Mouse (Mus musculus) erythroblast, adult 5-6 weeks (primary cell): ENCODE measurements around the gene Smtn. TPM values are rescaled to one million over a fixed set of nuclear protein-coding genes. Genes with fewer than 3 reads are reported as not detected.
A peak's percentile ranks its signal among the peaks of the same experiment; 100 is the strongest.

ENCODE experiments used
- ATAC-seq: replicated peaks from 2 replicates; pipeline ENCODE4 v1.8.0; 2016; ENCODE audit warnings: moderate number of reproducible peaks, mild to moderate bottlenecking, moderate TSS enrichment, inconsistent platforms; ENCODE audit not compliant: poor library complexity, low FRiP score, severe bottlenecking
- total RNA-seq, 2 experiments: library from RNA; stranded (forward) in 1 of 2; stranded (reverse) in 1 of 2; fragments of 150-400 nt in 1 of 2; fragments of 200-764, 138-1000 nt in 1 of 2; gene quantifications; 2 replicates each; pipeline versions ENCODE4 v1.2.3 to v1.2.4; 2015 to 2017; ENCODE audit warnings: low replicate concordance in 2 of 2

Gene Smtn
- total RNA-seq, 2 experiments from 2014 or later = 2.7 to 13.6 TPM

DNA sequence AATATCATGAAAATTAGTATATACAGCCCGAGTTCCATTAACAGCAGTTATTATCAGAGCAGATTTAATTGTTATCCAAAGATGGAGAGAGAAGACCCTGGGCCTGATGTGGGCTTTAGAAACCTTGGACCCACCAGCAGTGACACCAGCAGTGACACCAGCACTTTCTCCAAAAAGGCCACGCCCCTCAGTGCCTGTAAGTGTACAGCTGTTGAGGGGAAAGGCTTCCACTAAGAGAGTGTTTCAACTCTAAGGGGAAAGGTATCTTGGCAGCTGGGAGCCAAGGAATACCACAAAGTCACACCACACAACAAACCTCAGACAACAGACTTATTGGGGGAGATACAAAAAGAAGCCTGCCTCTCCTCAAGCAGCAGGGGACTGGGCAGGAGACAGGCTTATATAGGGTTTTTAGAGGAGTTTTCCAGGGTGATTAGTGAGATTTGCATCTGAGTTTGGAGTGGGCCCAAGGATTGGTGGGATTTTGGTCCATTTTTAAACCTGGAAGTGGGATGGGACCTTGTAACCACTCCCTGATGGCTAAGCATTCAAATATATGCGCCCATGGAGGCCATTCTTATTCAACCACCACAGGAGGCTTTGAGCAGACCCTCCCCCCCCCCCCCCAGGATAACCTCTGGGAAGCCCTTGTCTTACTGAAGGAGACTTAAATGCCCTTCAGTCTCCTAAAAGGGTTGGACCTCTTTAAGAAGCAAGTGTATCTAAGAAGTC, 8.3 kb upstream of the Smtn start:
- ATAC-seq = no peak

DNA sequence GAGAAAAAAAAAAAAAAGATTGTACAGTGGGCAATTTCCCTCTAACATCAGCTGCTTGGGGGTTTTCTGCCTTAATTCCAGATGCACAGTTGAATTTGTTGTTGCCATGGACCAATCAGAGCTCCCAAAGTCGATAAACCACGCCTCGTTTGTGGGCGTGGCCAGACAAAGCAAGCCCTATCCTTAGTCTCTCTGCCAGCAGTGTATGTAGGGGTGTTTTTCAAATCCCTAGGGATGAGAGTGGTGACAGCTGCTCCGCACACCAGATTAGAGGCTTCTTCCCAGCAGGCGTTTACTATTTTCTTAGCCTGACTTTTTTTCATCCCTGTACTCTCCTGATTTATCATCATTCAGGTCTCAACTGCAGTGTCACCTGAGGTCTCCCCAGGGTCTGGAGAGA, 7.6 kb upstream of the Smtn start:
- no peak for ATAC-seq

DNA sequence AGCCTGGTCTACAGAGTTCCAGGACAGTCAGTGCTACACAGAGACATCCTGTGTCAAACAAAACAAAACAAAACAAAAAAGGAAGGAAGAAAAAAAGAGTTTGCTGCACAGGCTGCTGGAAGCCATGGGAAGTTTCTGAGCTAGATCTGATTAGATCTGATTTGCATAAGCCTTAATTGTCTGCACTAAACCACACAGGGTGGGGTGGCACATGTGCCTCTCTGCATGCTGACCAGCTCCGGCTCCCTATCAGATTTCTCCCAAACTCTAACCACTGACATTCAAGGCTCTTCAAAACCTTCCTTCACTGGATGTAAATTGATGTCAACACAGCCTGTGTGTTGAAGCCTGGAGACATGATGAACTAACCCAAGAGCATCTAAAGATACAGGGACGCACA, 6.6 kb upstream of the Smtn start:
- ATAC-seq = no peak

DNA sequence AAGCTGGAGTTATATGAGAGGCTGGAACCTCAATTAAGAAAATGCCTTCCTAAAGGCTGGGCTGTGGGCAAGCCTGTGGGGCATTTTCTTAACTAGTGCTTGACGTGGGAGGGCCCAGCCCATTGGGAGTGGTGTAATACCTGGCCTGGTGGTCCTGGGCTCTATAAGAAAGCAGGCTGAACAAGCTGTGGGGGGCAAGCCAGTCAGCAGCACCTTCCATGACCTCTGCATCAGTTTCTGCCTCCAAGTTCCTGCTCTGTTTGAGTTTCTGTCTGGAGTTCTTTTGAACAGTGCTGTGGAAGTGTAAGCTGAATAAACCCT, 5.8 kb upstream of the Smtn start:
- ATAC-seq = no peak

DNA sequence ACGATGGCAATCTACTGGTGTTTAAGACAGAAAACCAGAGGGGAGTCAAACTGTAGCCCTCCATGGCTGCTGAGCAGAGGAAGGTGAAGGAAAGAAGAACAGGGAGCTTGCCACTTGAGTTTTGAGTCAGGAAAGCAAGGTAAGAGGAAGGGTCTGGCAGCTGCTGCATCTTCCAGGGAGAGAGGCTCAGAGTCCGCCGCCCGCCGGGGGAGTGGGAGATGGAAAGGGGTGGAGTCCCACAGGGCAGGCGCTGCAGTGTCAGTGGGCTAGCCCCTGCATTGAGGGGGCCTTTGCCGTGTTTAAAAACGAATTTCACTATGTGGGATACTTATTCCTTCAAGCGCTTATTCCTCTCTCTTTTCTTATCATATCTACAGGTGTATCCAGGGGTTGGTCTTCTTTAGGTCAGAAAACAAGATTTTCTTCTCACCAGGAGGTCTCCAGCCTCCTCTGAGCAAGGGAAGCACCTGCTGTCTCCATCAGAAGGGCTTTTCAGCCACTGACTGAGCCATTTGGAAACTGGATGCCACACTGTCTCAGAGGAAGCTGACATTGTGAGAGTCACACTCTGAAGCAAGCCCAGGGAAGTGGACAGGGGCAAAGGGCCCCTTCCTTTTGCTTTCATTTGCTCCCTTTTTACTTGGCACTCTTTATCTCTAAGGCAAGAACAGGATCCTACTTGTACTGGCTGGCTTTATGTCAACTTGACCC, 5.3 kb upstream of the Smtn start:
- ATAC-seq = no peak

DNA sequence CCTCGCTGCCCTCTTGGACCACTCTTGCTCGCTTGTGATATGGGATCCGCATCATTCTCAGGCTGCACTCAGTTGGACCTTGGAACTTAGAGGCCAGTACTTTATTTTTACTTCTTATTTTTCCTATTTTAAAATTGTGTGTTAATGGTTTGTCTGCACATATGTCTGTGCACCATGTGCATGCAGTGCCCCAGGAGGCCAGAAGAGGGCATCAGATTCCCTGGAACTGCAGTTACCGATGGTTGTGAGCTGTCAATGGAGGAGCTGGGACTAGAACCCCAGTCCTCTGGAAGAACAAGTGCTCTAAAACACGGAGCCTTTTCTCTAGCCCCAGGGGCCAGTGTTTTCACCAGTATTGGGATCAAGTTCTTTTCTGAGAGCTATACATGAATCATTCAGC, 4.0 kb upstream of the Smtn start:
- ATAC-seq = no peak

DNA sequence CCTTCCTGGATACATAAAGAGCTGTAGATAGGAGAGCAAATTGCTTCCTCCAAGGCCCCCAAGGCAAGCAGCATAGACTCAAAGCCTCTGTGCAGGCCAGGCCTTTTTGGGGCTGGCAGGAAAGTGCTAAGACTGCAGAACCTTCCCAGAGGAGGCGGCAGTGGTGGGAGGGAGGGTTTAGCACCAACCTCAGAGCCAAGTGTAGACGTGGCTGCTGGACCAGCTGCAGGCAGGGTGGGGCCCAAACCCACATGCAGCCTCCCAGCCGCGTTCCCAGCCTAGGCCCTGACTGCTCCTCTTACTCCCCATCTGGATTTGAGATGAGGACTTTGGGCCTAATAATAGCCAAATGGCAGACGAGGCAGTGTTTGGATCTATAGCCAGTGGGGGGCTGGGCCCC, 2.6 kb upstream of the Smtn start:
- ATAC-seq = no peak

DNA sequence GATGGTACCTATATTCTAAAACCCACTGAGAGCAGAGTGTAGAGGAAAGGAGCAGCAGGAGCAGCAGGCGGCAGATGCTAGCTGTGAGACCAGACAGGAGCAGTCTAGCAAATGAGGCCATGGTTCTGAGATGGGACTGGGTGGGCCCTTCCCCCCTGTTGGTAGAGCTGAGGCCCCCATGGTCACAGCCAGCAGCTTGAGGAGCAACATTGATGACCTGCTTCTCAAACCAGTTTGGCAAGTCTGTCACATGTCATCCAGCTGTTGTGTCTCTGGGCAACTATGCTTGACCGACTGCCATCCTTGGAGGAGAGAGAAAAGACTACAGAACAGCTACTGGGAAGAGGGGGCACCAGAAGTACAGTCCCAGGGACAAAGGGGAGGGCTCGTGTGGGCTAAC, 1.5 kb upstream of the Smtn start:
- no peak for ATAC-seq

DNA sequence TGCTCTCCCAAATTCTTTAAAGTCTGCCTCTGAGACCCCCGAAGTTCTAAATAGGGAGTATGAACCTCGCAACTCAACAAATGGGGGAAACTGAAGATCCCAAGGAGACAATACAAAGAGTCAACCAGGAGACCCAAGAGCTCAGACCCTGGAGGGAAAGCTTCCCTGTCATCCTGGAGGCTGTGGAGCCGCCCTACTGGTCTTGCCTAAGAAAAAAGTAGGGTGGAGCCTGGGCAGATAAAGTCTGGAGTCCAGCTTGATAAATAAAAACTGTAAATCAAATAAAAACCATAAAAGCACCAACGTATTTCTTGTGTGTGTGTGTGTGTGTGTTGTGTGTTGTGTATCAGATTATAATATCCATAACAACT, 601 bp downstream of the Smtn start:
- no peak for ATAC-seq

DNA sequence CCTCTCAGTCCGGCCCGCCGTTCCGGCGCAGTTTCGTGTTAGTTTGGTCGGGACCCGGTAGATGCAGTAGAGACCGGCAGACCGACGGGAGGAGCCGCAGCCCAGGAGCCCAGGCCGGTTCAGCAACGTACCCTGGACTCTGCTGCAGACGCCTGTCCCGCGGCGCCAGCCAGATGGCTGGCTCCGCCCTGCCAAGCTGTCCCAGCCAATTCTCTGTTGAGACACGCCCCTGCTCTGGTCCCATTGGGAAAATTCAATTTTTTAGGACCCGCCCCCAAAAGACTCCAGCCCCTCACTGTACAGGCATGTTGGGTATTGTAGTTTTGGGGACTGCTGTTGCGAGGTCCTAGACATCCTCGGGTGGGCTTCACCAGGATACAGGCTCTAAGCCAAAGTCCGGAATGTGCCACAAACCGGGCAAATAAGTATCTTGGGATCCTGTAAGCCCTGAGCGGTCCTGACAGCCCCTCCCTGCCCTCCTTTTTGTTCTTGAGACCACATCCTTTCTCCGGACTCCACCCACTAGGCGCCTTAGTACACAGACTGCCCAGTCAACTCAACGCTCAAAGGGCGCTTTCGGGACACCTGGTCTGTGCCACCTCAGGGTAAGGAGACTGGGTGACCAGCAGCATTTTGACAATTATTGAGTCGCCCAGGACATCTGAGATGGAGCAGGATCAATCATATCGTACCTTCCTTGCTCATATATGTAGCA, 1.1 kb downstream of the Smtn start:
- ATAC-seq = peak; percentile 83

DNA sequence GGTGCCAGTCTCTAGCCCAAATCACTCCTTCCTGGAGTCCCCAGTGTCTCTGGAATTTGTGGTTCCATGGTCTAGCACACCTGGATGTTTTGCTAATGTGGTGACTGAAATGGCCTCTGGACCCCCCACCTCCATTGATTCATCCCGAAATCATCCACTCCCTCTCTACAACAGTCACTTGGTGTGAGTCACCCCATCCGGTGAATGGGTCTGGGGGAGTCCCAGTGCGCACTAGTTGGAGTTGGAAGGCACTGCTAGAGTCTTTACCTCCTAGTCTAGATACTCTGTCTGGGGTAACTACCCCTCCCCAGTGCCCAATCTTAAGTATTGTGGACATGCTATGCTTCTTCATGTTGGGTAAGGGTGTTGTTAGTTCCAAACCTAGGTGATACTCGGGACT, 2.1 kb downstream of the Smtn start:
- ATAC-seq = no peak

DNA sequence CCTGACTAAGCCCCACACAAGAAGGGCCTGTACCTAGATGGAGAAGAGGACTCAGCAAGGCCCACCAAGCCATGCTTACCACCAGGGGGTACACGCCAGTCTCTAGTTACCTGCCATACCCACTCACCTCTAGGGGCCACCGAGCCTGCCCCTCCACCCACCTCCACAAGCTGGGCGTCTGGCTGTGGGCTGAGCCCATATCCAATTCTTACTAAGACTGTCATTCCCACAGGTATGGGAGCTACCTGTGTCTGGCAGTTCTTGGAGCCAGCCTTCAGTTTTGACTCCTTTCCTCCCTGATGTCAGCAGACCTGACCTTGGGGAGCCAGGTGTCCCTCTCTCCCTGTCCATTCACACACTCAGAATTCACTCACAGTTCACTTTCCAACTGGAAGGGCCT, 2.7 kb downstream of the Smtn start:
- ATAC-seq = no peak

DNA sequence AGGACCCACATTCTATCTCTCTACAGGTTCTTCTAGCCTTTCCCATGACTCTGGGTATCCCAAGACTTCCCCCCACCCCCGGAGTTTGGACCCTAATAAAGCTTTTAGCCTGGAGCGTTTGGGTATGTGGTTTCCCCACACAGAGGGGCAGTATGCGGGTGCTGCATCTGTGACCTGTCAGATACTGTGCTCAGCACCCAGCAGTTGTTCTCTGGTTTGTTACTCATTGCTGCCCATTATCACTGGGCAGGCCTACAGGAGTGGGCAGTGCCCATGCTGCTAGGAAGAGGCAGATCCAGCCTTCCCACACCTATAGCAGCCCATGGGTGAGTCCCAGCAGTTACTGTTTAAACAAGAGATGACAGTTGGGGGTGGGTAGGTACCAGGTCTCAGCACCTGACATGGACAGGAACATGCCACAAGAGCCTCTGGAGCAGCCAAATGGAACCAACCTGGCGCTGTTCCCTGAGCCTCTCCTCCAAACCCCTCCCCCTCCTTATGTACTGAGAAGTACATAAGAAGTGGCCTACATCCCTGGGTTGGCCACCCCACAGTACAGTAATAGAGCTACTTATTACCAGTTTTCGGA, 3.6 kb downstream of the Smtn start:
- ATAC-seq = no peak

DNA sequence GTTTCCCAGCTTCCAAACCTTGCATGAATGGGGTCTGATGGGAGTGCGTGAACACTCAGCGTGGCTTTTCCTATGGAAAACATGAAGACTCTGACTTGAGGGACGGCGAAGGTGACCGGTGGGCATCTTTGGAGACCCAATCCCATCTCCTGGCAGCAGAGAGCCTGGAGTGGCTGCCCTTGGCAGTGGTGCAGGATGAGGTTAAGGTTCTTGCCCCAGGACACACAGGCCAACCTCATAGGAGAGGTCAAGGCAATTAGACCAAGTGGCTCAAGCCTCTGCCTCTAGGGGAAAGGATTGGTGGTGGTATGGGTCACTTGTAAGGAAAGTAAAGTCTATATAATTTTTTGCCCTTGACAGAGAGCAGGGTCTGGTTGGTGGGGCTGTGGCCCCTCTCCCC, 4.3 kb downstream of the Smtn start:
- ATAC-seq = no peak

DNA sequence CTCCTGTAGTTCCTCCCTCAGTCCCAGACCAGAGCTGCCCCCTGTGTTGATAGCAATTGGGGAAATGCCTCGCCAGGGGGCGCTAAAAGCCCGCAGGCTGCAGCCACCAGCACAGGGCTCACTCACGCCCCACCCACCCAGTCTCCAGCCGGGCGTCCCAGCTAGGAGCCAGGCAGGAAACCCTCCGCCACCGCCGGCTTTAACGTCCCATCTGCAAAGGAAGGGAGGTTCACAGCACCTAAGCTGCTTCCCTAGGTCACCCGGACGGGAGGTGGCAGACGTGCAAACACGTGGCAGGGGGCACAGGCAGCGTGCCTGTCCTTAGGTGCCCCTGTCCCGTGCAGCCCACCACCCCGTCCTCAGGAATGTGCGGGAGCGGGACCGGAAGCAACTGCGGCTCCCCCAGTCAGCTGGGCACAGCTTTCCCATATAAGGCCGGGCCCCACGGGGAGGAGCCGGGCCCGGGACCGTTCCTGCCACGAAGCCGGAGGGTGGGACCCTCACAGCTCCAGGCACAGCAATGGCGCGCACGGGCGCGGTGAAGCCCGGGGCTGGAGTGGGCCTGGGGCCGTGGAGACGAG, 4.9 kb downstream of the Smtn start:
- peak; percentile 69 for ATAC-seq

DNA sequence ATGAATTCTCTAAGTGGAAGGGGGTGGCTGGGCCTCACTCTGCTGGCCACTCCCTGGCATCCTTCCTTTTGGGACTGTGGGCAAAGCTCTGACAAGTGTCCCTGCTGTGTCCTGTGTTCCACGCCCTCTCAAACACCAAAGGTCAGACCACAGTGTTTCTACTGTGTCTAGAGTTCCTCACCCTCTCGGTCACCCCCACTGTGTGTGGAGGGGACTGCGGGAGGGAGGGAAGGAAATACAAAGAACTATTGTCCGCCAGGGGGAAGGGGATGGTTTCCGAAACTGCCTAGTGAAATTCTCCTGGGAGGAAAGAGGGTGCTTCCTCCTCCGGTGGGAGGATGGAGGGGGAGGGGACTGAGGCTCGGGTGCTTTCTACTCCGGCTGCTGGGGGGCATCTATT, 5.5 kb downstream of the Smtn start:
- no peak for ATAC-seq

DNA sequence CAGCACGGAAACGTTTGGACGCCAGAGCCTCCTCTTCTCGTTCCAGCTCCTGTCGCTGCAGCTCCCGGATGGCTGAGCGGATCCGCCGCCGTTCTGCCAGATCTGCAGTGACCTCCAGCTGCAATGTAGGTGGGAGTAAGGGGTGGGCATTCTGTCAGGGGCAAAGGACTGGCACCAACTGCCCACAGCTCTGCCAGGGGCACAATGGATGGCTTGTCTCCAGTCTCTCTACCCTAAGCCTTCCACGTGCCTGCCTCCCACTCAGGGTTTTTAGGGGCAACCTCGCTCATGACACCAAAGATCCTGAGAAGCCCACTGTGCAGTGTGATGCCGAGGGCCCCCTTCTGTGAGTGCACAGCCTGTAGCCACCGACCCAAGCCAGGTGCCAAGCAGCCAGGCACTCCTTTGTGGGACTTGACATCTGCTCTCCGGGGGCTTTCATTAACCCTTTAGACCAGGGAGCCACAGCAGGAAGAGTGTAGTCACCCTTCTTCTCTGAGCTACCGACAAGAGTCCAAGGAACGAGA, 6.9 kb downstream of the Smtn start:
- ATAC-seq = no peak

DNA sequence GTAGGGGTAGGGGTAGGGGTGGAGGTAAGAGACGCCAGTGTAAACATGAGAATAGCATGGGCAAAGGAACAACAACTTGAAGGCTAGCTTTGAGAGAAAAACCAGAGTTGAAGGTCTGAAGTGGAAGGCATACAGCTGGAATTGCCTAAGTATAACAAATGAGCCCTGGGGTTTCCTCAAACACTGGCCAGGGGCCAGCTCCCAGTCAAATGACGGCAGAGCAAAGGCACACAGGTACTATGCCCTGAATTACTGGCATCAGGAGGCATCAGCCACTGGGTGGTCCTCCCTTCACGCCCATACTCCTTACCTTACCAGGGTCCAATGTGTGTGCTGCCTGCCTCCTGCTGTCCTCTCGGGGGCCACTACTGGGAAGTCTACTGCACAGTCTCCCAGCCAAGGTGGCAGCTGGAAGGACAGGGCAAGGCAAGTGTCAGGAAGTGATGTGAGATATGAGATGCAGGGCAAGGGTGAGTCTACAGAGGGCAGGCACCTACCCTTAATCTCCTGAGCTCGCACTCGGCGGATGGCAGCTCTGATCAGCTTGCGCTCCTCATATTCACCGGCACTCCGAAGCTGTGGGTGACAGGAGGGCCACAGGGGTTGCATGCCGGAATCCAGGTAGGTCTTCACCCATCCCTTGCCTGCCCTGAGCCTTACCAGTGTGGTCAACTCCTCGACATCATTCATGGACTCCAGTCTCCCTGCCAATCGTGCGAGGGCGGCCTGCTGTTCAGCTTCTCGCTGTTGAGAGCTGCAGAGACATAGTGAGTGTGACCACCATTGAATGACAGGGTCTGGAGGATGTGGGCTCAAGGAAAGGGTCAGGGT, 8.1 kb downstream of the Smtn start:
- no peak for ATAC-seq

DNA sequence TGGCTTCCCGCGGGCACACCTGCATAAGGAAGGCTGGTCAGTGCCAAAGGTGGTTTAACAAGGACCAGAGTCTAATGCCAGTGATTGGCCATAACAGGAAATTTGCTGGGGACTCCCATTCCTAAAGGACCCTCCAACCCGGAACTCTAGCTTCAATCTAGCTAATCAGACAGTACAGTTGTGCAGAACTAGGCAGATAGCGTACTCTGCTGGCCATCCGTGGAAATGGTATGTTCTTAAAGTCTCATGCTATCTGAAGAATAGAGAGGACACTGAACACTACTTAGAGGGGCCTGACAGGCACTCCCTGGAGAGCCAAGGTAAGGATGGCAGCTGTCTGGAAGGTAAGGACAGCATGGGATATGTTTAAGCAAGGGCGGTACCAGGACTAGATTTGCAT, 8.8 kb downstream of the Smtn start:
- ATAC-seq = no peak

DNA sequence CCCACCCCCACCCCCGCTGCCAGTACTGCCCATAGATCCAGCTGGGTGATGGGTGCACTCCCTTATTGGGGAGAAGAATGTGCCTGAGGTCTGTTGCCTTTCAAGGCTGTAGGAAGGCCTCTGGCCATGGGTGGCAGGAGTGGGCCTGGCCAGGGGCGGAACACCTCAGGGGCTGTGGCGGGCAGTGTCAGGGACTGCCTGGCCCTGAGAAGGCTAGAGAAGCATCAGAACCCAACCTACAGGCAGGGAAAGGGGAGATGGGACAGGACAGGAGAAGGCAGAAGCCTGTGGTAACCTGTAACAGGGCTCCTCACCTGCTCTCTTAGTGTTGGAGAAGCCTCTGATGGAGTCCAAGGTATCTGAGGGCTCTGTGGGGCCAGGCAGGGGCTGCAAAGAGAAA, 9.7 kb downstream of the Smtn start:
- no peak for ATAC-seq
